Mouse (Mus musculus) CH12F3 (cell line): ENCODE results near the gene Olfr845.

Experiments
- in situ Hi-C: fragments of 300-500 bp; cut with MboI; formaldehyde crosslinking; loops from 2 replicates; pipeline ENCODE4 v1.14.3; 2020; ENCODE audit warnings: low sequenced_read_pairs

Gene Olfr845

GRCm38 (mm10) chr9:19336157-19336556, at the start of gene Olfr845:
Olfr845 (plus strand) TSS chr9:19336457.
- in situ Hi-C loops, result no loop called here

GRCm38 (mm10) chr9:19316047-19316446, 20.2 kb upstream of the Olfr845 start, which contains the start of gene Olfr844:
Olfr844 (plus strand) TSS chr9:19316347.
- in situ Hi-C loops, result no loop called here

- in situ Hi-C loops, result no loop called here
Measured at GRCm38 (mm10) chr9:19363905-19364304, 27.6 kb downstream of the Olfr845 start, which contains the start of gene Olfr846. Olfr846 (minus strand) TSS chr9:19364005.

- in situ Hi-C loops, result no loop called here
Measured at GRCm38 (mm10) chr9:19378569-19378968, 42.3 kb downstream of the Olfr845 start, which contains the start of gene Olfr847. Olfr847 (minus strand) TSS chr9:19378669.
